Mouse (Mus musculus): ENCODE measurements around the gene Tctn3.

Gene Tctn3

GRCm38 (mm10) chr19:40556029-40556428 lies 56.0 kb downstream of the Tctn3 start:
- in situ Hi-C loops (cut with MboI, MseI), result loop anchor here (5.0 kb wide), 1 partner anchor 1584 kb away; no protein-coding TSS in a partner anchor

- in situ Hi-C loops (cut with MboI, MseI), result loop anchor here (5.0 kb wide), 1 partner anchor 1583 kb away; no protein-coding TSS in a partner anchor
These were observed 56.9 kb downstream of the Tctn3 start for GRCm38 (mm10) chr19:40555136-40555535.

GRCm38 (mm10) chr19:40554343-40554742 lies 57.7 kb downstream of the Tctn3 start:
- in situ Hi-C loops (cut with MboI, MseI), result no loop called here

- in situ Hi-C loops (cut with MboI, MseI), result no loop called here
These were observed 58.2 kb downstream of the Tctn3 start for GRCm38 (mm10) chr19:40553849-40554248.

GRCm38 (mm10) chr19:40553014-40553789 lies 58.8 kb downstream of the Tctn3 start:
- in situ Hi-C loops (cut with MboI, MseI), result no loop called here

- in situ Hi-C loops (cut with MboI, MseI), result loop anchor here (10.0 kb wide), 1 partner anchor 155 kb away; no protein-coding TSS in a partner anchor
These were observed 62.4 kb downstream of the Tctn3 start for GRCm38 (mm10) chr19:40549516-40550135.

- in situ Hi-C loops (cut with MboI, MseI), result loop anchor here (10.0 kb wide), 1 partner anchor 154 kb away; no protein-coding TSS in a partner anchor
These were observed 63.1 kb downstream of the Tctn3 start for GRCm38 (mm10) chr19:40548796-40549515.

GRCm38 (mm10) chr19:40548386-40548785 lies 63.6 kb downstream of the Tctn3 start:
- in situ Hi-C loops (cut with MboI, MseI), result loop anchor here (10.0 kb wide), 1 partner anchor 154 kb away; no protein-coding TSS in a partner anchor
